Mouse (Mus musculus) hindbrain, embryonic 12.5 days (tissue): ENCODE measurements at regions not wholly inside any gene's neighbourhood (a gene's known extent, or its start where the extent isn't known, plus 50 kb on each side); places are given as distances from the start of the nearest gene placed in this dataset.

Experiments used
- ATAC-seq: fragments of 200-750 bp; cut with Nextera tagmentation; 2 replicates; pipeline ENCODE4 v1.8.0; 2017; ENCODE audit warnings: moderate TSS enrichment; ENCODE audit not compliant: low FRiP score
- H3K27ac ChIP-seq: fragments of 300-500 bp; sonication (generic); 2 replicates; pipeline ENCODE4 v1.5.1; 2016; ENCODE audit warnings: mild to moderate bottlenecking
- H3K27me3 ChIP-seq: fragments of 300-500 bp; sonication (generic); 2 replicates; pipeline ENCODE4 v1.6.1; 2016; ENCODE audit warnings: mild to moderate bottlenecking
- H3K36me3 ChIP-seq: fragments of 300-500 bp; sonication (generic); 2 replicates; pipeline ENCODE4 v1.6.1; 2016; ENCODE audit warnings: mild to moderate bottlenecking
- H3K4me1 ChIP-seq: fragments of 300-500 bp; sonication (generic); 2 replicates; pipeline ENCODE4 v1.6.1; 2016
- H3K4me2 ChIP-seq: fragments of 300-500 bp; sonication (generic); replicated peaks from 2 replicates; pipeline ENCODE4 v1.6.1; 2016; ENCODE audit warnings: mild to moderate bottlenecking
- H3K4me3 ChIP-seq: fragments of 300-500 bp; sonication (generic); 2 replicates; pipeline ENCODE4 v1.5.1; 2016; ENCODE audit warnings: mild to moderate bottlenecking
- H3K9ac ChIP-seq: fragments of 300-500 bp; sonication (generic); 2 replicates; pipeline ENCODE4 v1.6.1; 2016; ENCODE audit warnings: mild to moderate bottlenecking, moderate library complexity
- H3K9me3 ChIP-seq: fragments of 300-500 bp; sonication (generic); replicated peaks from 2 replicates; pipeline ENCODE4 v1.6.1; 2016; ENCODE audit warnings: mild to moderate bottlenecking
- WGBS: fragments of 180-500 bp; shearing (Covaris S2); methylation state at CpG from one replicate; pipeline ENCODE4 v1.1.7; 2016; 5-methylcytosine and 5-hydroxymethylcytosine counted together

GRCm38 (mm10) chr8:78096383-78096782 lies 116.7 kb upstream of the Ttc29 start:
- ATAC-seq = no peak
- no peaks in the 10 kb centered on the region for H3K9me3 ChIP-seq
- no peak overlapping the region for H3K9ac ChIP-seq
- H3K27ac ChIP-seq = no peak overlapping the region
- H3K4me3 ChIP-seq = no peak overlapping the region
- peaks cover 3% of the 10 kb centered on the region; the same call in 1 of the 2 replicates for H3K4me1 ChIP-seq
- no peaks in the 10 kb centered on the region for H3K36me3 ChIP-seq
- 66% methylated on average over 5 of the region's 5 CpGs for WGBS
- no peak overlapping the region for H3K4me2 ChIP-seq
- no peaks in the 10 kb centered on the region for H3K27me3 ChIP-seq

DNA sequence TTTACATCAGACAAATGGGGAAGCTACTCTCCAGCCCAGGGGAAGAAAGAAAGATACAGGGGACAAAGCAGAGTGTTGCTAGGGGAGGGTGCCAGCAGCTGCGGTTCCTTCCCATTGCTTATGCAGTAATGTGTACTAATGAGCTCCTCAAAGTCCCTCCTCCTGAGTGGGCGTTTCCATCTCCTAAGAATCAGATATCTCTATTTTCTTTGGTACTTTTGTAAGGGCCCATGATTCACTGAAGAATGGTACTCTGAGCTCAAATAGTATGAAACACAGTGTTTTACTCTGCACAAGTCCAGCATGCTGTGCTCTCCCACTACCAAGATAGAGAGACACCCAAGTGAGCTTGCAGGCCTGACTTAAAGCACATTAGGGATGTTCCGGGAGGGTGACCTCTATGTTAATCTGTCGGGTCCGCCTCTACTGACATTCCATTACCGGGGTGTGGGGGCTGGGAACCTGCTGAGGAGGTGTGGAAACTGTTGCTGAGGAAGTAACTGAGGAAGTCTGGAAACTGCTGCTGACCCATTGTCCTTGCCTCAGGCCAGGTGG lies 114.8 kb upstream of the Ttc29 start:
- no peaks in the 10 kb centered on the region for H3K27me3 ChIP-seq
- no peak overlapping the region for H3K4me3 ChIP-seq
- peaks cover 3% of the 10 kb centered on the region; the same call in 1 of the 2 replicates for H3K4me1 ChIP-seq
- H3K9me3 ChIP-seq = no peaks in the 10 kb centered on the region
- no peaks in the 10 kb centered on the region for H3K36me3 ChIP-seq
- no peak overlapping the region for H3K4me2 ChIP-seq
- WGBS = 14% methylated on average over 6 of the region's 6 CpGs
- peak overlapping the region; percentile 30 for H3K27ac ChIP-seq
- peak; percentile 85 for ATAC-seq
- no peak overlapping the region for H3K9ac ChIP-seq

GRCm38 (mm10) chr8:78099091-78099490 lies 114.0 kb upstream of the Ttc29 start:
- no peak for ATAC-seq
- H3K4me3 ChIP-seq = no peak overlapping the region
- H3K27me3 ChIP-seq = no peaks in the 10 kb centered on the region
- H3K36me3 ChIP-seq = no peaks in the 10 kb centered on the region
- no peak overlapping the region for H3K27ac ChIP-seq
- peaks cover 3% of the 10 kb centered on the region; the same call in 1 of the 2 replicates for H3K4me1 ChIP-seq
- no peak overlapping the region for H3K9ac ChIP-seq
- no peak overlapping the region for H3K4me2 ChIP-seq
- H3K9me3 ChIP-seq = no peaks in the 10 kb centered on the region
- 62% methylated on average over 3 of the region's 3 CpGs for WGBS

DNA sequence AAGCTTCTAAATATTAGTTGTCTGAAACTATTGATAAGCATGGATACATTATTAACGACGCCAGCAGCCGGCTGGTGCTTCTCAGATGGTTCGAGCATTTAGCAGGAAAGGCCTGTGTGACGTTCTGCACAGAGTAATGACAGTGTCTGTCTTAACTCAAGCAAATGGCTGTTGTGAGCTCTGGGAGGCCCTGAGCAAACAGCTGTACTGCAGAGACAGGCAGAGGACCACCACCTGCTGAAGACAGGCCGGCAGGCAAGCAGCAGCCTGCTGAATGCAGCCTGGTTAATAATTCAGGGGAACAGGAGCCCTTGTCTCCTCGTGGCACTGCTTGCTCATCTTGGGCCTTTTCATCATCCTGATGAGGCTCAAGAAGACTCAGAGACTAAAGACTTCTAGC lies 105.8 kb upstream of the Ttc29 start:
- no peak overlapping the region for H3K9ac ChIP-seq
- H3K4me3 ChIP-seq = no peak overlapping the region
- 60% methylated on average over 7 of the region's 7 CpGs for WGBS

DNA sequence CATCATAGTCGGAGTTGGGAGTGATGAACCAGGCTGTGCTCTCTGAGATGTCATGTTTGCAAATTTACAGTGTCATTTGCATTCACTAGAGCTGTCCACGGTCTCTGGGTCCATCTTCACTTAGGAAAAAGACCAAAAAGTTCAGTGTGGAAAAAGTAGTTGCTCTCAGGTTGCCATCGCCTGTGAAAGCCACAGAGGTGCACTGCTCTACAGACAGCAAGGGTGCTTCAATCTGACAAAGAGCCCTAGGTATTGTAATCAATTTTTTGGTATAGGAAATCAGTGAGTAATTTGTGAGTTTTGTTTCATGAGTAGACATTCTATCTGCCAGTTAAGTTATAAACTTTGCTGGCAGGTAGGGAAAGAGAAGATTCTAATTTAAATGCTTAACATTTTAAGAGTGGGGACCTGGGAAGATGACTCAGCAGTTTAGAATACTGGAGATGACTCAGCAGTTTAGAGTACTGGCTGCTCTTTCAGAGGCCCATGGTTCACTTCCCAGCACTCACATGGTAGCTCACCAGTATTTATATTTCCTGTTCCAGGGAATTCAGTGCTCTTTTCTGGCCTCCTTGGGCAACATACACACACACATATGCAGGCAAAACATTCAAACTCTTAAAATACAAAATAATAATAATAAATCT lies 103.0 kb upstream of the Ttc29 start:
- Histone ChIP-seq H3K4me3 (no peak overlapping the region), H3K36me3 (no peaks in the 10 kb centered on the region), H3K4me2 (no peak overlapping the region), H3K9me3 (no peaks in the 10 kb centered on the region), H3K9ac (no peak overlapping the region), H3K4me1 (no peaks in the 10 kb centered on the region), H3K27me3 (no peaks in the 10 kb centered on the region), H3K27ac (no peak overlapping the region)
- ATAC-seq = no peak
- 82% methylated on average over 3 of the region's 3 CpGs for WGBS

More for the DNA sequence above, 105.8 kb upstream of the Ttc29 start:
- Histone ChIP-seq H3K4me2 (no peak overlapping the region), H3K36me3 (no peaks in the 10 kb centered on the region), H3K4me1 (no peaks in the 10 kb centered on the region), H3K27ac (no peak overlapping the region), H3K27me3 (no peaks in the 10 kb centered on the region), H3K9me3 (no peaks in the 10 kb centered on the region)
- ATAC-seq = no peak

DNA sequence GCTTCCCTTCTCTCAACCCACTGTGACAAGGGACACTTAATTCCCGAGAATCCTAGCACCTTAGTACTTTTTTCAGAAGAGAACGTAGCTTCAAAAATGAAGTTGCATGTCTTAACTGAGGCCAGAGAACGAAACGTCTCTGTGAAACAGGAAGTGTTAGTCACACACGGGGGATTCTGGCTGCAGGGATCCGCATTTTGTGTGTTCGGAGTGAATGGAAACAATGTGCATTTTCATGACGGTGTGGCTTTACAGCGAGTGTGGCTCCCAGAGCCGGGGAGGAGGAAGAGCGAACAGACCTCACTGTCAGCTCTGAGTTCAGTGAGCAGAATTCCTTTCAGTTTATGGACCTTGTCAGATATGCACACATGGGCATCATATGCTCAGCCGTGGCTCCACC lies 100.0 kb upstream of the Ttc29 start:
- no peaks in the 10 kb centered on the region for H3K9me3 ChIP-seq
- H3K27me3 ChIP-seq = no peaks in the 10 kb centered on the region
- no peak for ATAC-seq
- 52% methylated on average over 12 of the region's 12 CpGs for WGBS
- H3K27ac ChIP-seq = no peak overlapping the region
- H3K36me3 ChIP-seq = no peaks in the 10 kb centered on the region
- H3K4me3 ChIP-seq = no peak overlapping the region
- no peaks in the 10 kb centered on the region for H3K4me1 ChIP-seq
- no peak overlapping the region for H3K9ac ChIP-seq
- no peak overlapping the region for H3K4me2 ChIP-seq

- no peaks in the 10 kb centered on the region for H3K9me3 ChIP-seq
Observed at GRCm38 (mm10) chr8:78114512-78114911, 98.6 kb upstream of the Ttc29 start.

DNA sequence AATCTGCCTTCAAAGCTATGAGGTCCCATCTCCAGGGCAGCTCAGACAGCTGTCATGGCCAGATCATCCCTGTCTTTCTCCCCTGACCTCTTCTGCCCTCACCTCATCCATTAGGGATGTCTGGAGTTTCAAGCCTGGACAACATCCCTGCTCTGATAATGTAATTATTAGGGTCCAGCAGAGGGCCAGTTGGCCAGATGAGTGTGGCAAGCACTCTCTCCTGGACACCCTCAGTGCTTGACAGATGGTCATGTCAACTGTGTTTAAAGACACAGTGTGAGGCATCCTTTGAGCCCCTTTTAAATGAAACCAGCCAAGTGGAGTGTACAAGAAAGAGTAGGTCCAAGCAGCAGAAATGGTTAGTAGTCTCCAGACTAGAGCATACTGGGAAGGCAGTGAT lies 95.9 kb upstream of the Ttc29 start:
- Histone ChIP-seq H3K4me2 (no peak overlapping the region), H3K36me3 (no peaks in the 10 kb centered on the region), H3K4me1 (peaks cover 3% of the 10 kb centered on the region; the same call in 1 of the 2 replicates), H3K27ac (no peak overlapping the region), H3K9ac (no peak overlapping the region), H3K4me3 (no peak overlapping the region), H3K9me3 (no peaks in the 10 kb centered on the region), H3K27me3 (no peaks in the 10 kb centered on the region)
- ATAC-seq = no peak

More at GRCm38 (mm10) chr8:78114512-78114911, 98.6 kb upstream of the Ttc29 start:
- no peak overlapping the region for H3K9ac ChIP-seq
- ATAC-seq = no peak
- WGBS = 31% methylated on average over 4 of the region's 4 CpGs
- no peak overlapping the region for H3K4me3 ChIP-seq
- H3K27ac ChIP-seq = no peak overlapping the region
- H3K4me2 ChIP-seq = no peak overlapping the region
- no peaks in the 10 kb centered on the region for H3K36me3 ChIP-seq
- H3K27me3 ChIP-seq = no peaks in the 10 kb centered on the region
- peaks cover 1% of the 10 kb centered on the region; the same call in 1 of the 2 replicates for H3K4me1 ChIP-seq

DNA sequence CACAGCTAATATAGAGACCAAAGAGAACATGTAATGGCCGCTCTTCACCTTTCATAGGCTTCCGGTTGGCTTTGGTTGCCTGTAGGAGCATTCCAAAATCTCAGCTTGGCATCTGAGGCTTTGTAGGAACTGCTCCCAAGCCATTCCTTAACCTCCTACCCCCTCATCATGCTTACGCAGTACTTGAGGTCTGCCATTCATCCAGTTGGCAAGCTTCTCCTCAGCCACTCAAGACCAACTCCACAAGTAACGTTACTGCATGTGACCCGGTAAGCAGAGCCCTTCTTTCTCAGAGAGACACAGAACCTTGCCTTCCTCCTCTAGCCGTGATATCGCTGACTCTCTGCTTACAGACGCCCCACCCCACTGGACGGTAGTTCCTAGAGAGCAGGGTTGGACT lies 94.6 kb upstream of the Ttc29 start:
- ATAC-seq = no peak
- H3K4me3 ChIP-seq = no peak overlapping the region
- no peaks in the 10 kb centered on the region for H3K9me3 ChIP-seq
- no peaks in the 10 kb centered on the region for H3K36me3 ChIP-seq
- no peak overlapping the region for H3K27ac ChIP-seq
- H3K4me2 ChIP-seq = no peak overlapping the region
- H3K9ac ChIP-seq = no peak overlapping the region
- no peaks in the 10 kb centered on the region for H3K27me3 ChIP-seq
- H3K4me1 ChIP-seq = peaks cover 3% of the 10 kb centered on the region; the same call in 1 of the 2 replicates
- 89% methylated on average over 9 of the region's 9 CpGs for WGBS

DNA sequence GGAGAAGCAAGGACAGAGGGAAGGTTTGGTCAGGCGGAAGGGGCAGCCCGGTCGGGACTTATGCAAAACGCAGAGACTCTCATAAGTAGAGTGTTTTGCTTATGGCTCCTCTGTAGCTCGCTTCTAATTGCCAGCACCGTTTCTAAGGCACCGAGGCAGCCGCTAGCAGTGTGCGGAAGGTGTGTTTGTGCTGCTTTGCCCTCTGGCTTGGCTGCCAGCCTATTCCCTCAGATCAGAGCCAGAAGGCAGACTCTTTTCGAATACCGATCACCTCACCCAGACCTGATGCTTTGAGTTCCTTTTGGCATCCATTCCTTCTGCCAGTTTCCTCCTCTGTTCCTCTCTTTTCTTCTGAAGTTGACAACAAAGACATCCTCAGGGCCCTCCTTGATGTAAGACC lies 93.4 kb upstream of the Ttc29 start:
- no peaks in the 10 kb centered on the region for H3K36me3 ChIP-seq
- no peaks in the 10 kb centered on the region for H3K27me3 ChIP-seq
- H3K4me3 ChIP-seq = no peak overlapping the region
- 64% methylated on average over 11 of the region's 11 CpGs for WGBS
- H3K27ac ChIP-seq = no peak overlapping the region
- no peak overlapping the region for H3K9ac ChIP-seq
- H3K9me3 ChIP-seq = no peaks in the 10 kb centered on the region
- H3K4me1 ChIP-seq = peaks cover 3% of the 10 kb centered on the region; the same call in 1 of the 2 replicates
- no peak for ATAC-seq
- no peak overlapping the region for H3K4me2 ChIP-seq

- no peak for ATAC-seq
- H3K4me3 ChIP-seq = no peak overlapping the region
- no peaks in the 10 kb centered on the region for H3K36me3 ChIP-seq
- no peaks in the 10 kb centered on the region for H3K9me3 ChIP-seq
- H3K9ac ChIP-seq = no peak overlapping the region
- no peaks in the 10 kb centered on the region for H3K27me3 ChIP-seq
- H3K4me2 ChIP-seq = no peak overlapping the region
- 58% methylated on average over 5 of the region's 5 CpGs for WGBS
- H3K27ac ChIP-seq = no peak overlapping the region
- 0 out of 2 replicates have a peak, but pooled peaks cover 3% of the 10 kb centered on the region for H3K4me1 ChIP-seq
Observed at GRCm38 (mm10) chr8:78124248-78124647, 88.8 kb upstream of the Ttc29 start.

GRCm38 (mm10) chr8:78127852-78128251 lies 85.2 kb upstream of the Ttc29 start:
- Histone ChIP-seq H3K4me1 (no peaks in the 10 kb centered on the region), H3K9ac (no peak overlapping the region), H3K4me3 (no peak overlapping the region), H3K4me2 (no peak overlapping the region), H3K27me3 (0 out of 2 replicates have a peak, but pooled peaks cover 3% of the 10 kb centered on the region), H3K36me3 (no peaks in the 10 kb centered on the region), H3K27ac (no peak overlapping the region), H3K9me3 (no peaks in the 10 kb centered on the region)
- ATAC-seq = no peak
- 20% methylated on average over 2 of the region's 2 CpGs for WGBS

DNA sequence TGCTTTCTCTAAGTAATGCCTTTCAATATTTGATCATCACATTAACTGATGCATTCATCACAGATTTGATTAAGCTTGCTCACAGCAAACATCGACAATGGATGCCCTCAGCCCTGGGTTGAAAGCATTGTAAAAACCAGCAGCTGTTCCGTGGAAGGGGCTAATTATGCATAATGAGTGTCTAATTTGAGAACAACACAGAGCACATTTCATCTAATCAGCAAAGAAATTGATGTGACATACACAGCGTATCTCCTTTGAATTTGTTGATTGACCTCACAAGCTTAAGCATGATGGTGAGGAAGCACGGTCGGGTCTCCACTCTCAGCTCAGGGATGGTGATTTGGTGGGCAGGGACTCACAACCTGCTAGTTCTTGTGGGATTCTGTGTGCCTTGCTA lies 84.0 kb upstream of the Ttc29 start:
- Histone ChIP-seq H3K4me1 (no peaks in the 10 kb centered on the region), H3K9ac (no peak overlapping the region), H3K27me3 (0 out of 2 replicates have a peak, but pooled peaks cover 3% of the 10 kb centered on the region), H3K4me2 (no peak overlapping the region), H3K4me3 (no peak overlapping the region), H3K27ac (no peak overlapping the region), H3K9me3 (no peaks in the 10 kb centered on the region), H3K36me3 (no peaks in the 10 kb centered on the region)
- 36% methylated on average over 5 of the region's 5 CpGs for WGBS
- ATAC-seq = peak; percentile 83
